Mouse (Mus musculus) urinary bladder, postnatal 10 days (tissue): ENCODE results near the gene Serpina12.

Experiments used
- DNase-seq: peaks from one replicate; pipeline ENCODE4 v3.0.0; 2022; ENCODE audit warnings: low spot score

Gene Serpina12

GRCm38 (mm10) chr12:104044343-104044742 is at the start of gene Serpina12:
TSS of gene Serpina12 (minus strand) at chr12:104044443.
- no peak for DNase-seq

DNA sequence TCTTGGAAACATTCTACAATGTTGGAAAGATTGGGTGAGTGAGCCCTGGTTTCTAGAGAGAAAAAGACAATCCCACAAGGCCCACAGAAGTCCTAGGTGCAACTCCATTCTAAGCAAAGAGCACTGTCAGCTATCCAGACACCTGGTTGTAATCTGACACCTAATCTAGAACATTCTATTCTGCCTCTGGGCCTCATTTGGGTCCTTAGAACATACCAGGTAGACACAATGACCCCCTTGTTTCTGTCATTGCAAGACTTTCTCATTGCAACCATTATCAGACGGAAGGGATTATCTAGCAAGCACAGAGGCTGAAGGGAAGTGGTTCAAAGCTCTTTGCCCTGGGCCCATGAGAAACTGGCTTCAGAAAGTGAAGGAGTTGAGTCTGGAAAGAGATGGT is 47.1 kb upstream of the Serpina12 start:
- DNase-seq = no peak

DNA sequence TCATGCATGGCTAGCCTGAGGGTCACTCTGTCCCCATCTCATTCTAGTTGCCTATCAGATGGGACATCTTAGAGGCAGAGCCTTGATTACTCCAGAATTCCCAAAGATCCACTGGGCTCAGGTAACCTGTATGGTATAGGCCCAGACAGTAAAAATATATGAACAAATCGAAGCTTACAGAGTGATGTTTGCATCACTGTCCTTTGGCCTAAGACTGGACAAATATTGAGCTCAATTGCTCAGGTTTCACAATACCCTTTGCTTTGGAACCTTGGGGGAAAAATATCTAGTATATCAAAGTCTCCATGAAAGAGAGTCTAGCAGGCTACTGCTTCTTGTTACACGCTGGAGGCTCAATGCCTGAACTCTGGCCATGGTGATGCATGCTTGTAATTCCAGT is 45.9 kb upstream of the Serpina12 start:
- DNase-seq = no peak

DNA sequence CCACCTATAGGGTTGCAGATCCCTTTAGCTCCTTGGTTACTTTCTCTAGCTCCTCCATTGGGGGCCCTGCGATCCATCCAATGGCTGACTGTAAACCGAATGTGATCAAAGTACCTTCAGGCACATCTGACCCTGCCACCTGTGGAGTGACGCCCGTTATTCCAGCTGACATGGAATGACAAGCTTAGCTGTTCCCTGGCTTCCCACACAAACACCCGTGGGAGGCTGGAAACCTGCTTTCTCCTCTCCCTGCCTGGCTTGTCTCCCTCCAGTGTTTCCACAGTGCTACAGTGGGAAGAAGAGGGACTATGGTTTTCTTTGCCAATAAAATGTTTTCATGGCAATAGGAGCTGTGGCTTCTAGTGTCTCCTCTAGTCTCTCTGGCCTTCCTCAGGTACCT is 28.0 kb upstream of the Serpina12 start:
- no peak for DNase-seq

- no peak for DNase-seq
Measured at GRCm38 (mm10) chr12:104071708-104072107, 27.5 kb upstream of the Serpina12 start.

DNA sequence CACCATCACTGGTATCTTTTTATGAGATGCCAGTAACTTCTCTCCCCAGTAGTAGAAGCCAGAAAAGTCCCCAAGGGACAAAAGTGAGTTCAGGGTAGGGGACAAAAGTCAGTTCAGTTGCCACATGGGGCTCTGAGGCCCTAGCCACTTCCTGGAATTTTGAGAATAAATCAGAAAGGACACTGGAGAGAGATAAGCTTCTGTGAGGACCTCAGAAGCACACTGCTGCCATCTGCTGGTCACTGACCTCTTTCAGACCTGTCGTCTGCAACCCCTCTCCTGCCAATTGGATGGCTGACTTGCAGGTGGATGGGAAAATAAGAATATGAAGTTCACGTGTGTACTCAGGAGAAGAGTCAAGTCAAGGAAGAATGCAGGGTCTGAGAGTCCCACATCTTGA is 25.4 kb upstream of the Serpina12 start:
- DNase-seq = peak; percentile 29

DNA sequence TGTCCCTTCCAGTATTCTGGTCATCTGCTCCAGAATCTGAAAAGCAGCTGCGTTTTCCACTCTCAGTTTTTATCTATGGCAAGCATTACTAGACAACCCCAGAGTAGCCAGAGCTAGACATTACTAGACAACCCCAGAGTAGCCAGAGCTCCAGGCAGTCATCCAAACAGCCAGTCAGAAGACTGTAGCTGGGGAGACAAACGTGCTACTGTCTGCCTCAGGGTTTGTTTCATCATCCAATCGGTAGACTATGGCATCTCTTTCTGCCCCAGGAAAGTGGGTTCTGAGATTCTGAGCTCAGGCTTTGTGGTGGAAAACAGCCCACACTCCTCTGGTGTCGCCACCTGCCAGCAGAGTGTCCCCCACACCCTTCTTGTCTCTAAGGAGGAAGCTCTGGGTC is 23.3 kb upstream of the Serpina12 start:
- no peak for DNase-seq

- DNase-seq = no peak
Measured at GRCm38 (mm10) chr12:104066241-104066640, 22.0 kb upstream of the Serpina12 start.

DNA sequence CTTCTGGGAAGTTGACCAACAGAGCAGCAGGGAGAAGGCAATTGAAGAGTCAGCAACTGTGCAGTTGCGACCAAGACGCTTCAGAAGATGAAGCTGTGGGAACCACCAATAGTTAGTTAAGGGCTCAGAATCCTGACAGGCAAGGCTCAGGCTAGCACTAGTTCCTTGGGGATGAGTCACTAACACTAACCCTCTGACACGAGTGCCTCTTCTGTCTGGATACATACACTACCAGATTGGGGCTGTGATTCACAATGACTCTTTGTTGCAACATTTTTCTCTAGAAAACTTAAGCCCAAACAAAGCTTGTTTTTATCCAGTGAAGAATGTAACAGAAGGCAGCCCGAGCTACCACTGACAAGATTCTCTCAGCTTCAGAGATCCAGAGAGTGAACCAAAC is 20.8 kb upstream of the Serpina12 start:
- DNase-seq = no peak

GRCm38 (mm10) chr12:104064532-104064931 is 20.3 kb upstream of the Serpina12 start:
- DNase-seq = no peak

GRCm38 (mm10) chr12:104061862-104062261 is 17.6 kb upstream of the Serpina12 start:
- no peak for DNase-seq

DNA sequence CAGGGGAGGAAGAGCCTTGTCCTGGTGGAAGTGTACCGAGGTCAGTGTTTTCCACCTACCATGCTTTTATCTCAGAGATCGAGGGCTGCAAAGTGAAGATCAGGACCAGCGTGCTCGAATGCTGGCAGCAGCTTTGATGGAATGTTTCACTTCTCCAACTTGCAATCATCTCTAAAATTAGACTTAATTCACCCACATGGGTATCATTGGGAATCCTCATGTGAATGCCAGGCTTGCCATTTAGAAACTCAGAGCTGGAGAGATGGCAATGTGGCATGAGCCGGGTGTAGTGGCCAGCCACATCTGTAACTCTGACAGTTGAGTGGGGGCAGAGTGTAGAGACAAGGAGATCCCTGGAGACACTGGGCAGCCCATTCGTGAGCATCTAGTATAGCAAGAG is 15.9 kb upstream of the Serpina12 start:
- DNase-seq = no peak

DNA sequence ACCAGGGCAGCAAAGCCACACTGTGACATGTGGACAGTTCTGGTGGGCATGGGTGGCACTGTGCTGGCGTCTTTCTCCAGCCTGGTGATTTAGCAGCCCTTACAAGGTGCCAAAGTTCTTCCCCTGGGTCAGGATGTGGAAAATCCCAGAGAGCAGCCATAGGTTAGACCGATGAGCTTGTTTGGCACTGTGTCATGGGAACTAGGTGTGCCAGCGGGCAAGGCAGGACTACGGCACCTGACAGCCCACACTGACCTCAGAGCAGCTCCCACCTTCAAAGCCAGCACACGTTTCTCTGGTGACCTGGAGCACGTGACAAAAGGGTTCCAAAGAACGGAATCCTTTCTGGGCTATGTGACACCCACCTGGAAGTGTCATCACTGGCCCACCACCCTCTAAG is 13.3 kb upstream of the Serpina12 start:
- no peak for DNase-seq

- DNase-seq = no peak
Measured at GRCm38 (mm10) chr12:104057050-104057449, 12.8 kb upstream of the Serpina12 start.

DNA sequence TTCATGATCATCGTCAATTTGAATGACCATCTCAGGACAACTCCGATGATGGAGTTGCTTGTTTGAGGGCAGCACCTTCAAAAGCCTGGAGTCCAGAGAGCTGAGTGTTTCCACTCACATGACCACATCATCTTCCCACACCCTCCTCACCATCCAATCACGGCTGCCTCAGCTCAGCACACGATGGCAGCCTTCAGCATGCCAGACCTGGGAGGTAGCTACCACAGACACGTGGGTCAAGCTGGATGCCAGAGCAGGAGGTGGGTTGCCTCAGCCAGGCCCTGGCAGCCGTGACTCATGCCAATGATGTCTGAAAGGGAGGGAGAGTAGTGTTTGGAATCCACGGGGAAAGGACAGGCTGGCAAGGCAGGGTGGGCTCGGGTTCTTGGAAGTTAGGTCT is 11.5 kb upstream of the Serpina12 start:
- no peak for DNase-seq

GRCm38 (mm10) chr12:104053995-104054394 is 9.8 kb upstream of the Serpina12 start:
- no peak for DNase-seq

DNA sequence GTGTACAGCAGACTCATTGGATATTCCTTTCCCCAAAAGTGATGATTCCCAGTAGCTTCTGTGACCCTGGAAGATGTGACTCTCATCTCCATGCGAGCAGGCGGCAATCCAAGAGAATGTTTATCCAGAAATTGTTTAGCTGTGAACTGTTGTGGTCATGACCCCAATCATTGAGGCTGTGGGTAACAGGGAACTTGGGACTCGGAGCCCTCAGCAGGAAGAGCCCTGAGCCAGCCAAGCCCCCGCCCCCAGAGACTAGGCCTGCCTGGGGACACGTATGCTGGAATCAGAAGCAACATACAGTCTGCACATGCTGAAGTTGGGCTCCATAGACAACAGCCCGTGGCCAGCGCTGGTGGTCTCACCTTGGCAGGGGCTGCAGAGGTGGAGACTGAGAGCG is 1.5 kb upstream of the Serpina12 start:
- DNase-seq = no peak

GRCm38 (mm10) chr12:104042753-104043152 is 1.5 kb downstream of the Serpina12 start:
- no peak for DNase-seq

DNA sequence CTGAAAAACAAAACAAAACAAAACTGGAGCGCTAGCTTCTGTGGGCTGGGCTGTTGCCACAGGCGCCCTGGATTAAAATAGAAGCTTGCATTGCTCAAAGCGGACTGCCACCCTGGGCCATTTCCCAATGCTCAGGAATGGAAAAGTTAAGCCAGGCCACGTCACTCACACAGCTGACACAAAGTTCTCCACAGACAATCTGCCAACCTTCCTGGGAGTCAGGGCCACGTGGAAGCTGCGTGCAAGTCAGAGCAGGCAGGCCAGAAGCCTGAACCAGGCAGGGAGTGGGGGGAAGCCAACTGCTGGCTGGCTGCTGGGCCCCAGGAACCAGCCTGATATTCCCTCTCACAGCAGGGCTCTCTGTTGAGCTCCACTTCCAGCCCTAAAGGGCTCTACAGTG is 2.8 kb downstream of the Serpina12 start:
- DNase-seq = no peak

- no peak for DNase-seq
Measured at GRCm38 (mm10) chr12:104038181-104038580, 6.1 kb downstream of the Serpina12 start.

- no peak for DNase-seq
Measured at GRCm38 (mm10) chr12:104033752-104034151, 10.5 kb downstream of the Serpina12 start.

GRCm38 (mm10) chr12:104029986-104030385 is 14.3 kb downstream of the Serpina12 start:
- DNase-seq = no peak

DNA sequence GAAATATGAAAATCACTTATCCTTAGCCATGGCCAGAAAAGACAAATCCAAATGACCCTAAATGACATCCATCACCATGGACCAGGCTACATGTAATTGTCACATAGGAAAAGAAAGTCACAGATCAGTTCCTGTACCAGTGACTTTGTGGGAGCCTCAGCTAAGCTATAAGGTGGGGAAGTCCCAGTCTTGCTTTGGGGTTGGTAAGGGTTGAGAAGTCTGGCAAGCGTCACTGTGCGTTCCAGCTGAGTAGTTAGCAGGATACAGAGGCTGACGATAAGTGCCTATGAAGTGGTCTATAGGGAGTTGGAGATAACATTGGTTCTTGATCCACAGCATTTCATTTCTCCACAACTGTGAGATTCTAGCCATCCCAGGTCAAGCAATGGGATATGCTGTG is 29.0 kb downstream of the Serpina12 start:
- no peak for DNase-seq

DNA sequence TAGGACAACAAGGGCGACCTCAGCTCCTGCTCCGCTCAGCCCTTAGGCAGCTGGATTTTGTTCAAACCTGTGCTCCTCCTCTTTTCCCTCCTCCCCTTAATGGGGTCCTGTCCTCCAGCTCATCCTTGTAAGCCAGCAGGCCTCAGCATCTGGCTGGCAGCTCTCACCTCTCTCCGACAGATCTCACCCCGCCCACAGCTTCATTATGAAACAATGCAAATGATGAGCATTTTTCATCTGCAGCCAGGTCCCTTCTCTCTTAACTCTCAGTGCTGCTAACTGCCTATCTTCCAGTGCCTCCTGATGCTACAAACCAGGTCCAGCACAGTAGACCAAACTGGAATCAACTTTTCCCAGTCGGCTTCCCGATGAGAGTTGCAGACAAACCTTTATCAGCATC is 30.6 kb downstream of the Serpina12 start, which contains the start of gene Serpina9:
TSS of gene Serpina9 (minus strand) at position 136 of the 400 bp plus-strand sequence.
- no peak for DNase-seq

- DNase-seq = no peak
Measured at GRCm38 (mm10) chr12:104004689-104005088, 39.6 kb downstream of the Serpina12 start.
